Mouse (Mus musculus): Measurements from ENCODE around the gene Taok3.

DNA sequence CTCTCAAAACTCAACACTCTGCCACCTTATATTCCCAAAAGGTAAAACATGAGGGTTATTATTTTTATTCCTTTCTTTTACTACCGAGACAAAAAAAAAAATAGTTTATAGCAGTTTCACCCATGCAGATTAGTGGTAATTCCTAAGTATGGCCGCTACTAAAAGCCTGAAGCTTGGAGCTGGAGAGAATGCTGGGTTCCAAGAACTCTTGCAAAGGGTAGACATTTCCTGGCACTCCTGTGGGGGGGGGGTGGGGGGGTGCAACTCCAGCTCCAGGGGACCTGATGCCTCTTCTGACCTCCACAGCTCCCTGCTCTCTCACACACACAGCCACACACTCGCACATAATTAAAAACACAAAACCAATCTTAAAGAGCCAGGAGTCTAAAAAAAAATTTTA lies 166.4 kb downstream of the Taok3 start:
- TF ChIP-seq CTCF (IDR thresholded peaks at IDR 0.05; ENCODE audit: low read depth): no peak
- TF ChIP-seq EP300 (IDR thresholded peaks at IDR 0.05; ENCODE audit: low read depth): no peak
